Mouse (Mus musculus) liver, postnatal 0 days (tissue): ENCODE data around the gene Btbd19.

Experiments used
- CTCF ChIP-seq: sonication (generic); IDR thresholded peaks from 2 replicates; pipeline ENCODE4 v1.5.1; 2016; ENCODE audit warnings: antibody characterized with exemption, low read depth
- EP300 ChIP-seq: IDR thresholded peaks from 2 replicates; pipeline ENCODE4 v1.6.1; 2016; ENCODE audit warnings: antibody characterized with exemption, low read depth, mild to moderate bottlenecking

DNA sequence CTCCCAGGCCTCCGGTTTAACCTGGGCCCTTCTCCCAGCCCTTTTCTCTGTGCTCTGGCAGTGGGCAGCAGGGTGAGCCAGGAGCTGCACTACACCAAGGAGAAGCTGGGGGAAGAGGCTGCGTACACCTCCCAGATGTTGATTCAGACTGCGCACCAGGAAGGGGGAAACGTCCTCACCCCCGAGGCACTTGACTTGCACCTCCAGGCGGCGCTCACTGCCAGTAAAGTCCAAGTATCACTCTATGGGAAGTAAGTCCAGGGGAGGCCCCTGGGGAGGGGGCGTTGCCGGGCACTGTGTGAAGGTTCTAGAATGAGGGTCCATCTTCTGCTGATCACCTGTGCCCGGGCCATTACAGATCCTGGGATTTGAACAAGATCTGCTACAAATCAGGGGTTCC lies 20.9 kb downstream of the Btbd19 start:
- peak; percentile 19; the same call in 1 of the 2 replicates for TF ChIP-seq CTCF
- no peak for TF ChIP-seq EP300
